Mouse (Mus musculus) bone marrow macrophage, adult 2 months (primary cell): ENCODE data around the gene Tada2a.

Experiments used
- CTCF ChIP-seq: IDR thresholded peaks from 2 replicates; pipeline ENCODE4 v1.5.1; 2012; ENCODE audit warnings: low read depth, mild to moderate bottlenecking, low read length, moderate library complexity
- POLR2A ChIP-seq: IDR thresholded peaks from 2 replicates; pipeline ENCODE4 v1.6.1; 2012; ENCODE audit warnings: mild to moderate bottlenecking, low read depth, low read length, borderline replicate concordance

GRCm38 (mm10) chr11:84053524-84054163 is 75.8 kb downstream of the Tada2a start:
- TF ChIP-seq CTCF: no peak
- TF ChIP-seq POLR2A: no peak
